Mouse (Mus musculus) spleen, adult 2 months (tissue): ENCODE results near the gene Gng2.

Source experiments
- CTCF ChIP-seq: fragments of 200-500 bp; IDR thresholded peaks from 2 replicates; pipeline ENCODE4 v1.5.1; 2011; ENCODE audit warnings: mild to moderate bottlenecking, inconsistent platforms; ENCODE audit not compliant: insufficient read depth, insufficient read length, insufficient replicate concordance; ENCODE audit errors: extremely low read depth
- POLR2A ChIP-seq: fragments of 200-500 bp; IDR thresholded peaks from 2 replicates; pipeline ENCODE4 v1.6.1; 2011; ENCODE audit warnings: low read depth, low read length, inconsistent platforms

- no peak for TF ChIP-seq POLR2A
- no peak for TF ChIP-seq CTCF
Observed at GRCm38 (mm10) chr14:19959860-19960259, 17.6 kb downstream of the Gng2 start.
